Mouse (Mus musculus) heart, adult 18-20 months (tissue): Measurements from ENCODE around the gene Shroom1. TPM values are rescaled to one million over a fixed set of nuclear protein-coding genes. Genes with fewer than 3 reads are reported as not detected.
A peak's percentile ranks its signal among the peaks of the same experiment; 100 is the strongest.

Experiments
- DNase-seq, 2 experiments: peaks; one replicate each; pipeline ENCODE4 v3.0.0; 2021 to 2022; ENCODE audit warnings: mixed read lengths in 1 of 2
- microRNA-seq, 2 experiments: library from miRNA; unstranded; fragments of <30 nt; microRNA quantifications; one replicate each; pipeline ENCODE4 v1.2.0; 2022
- total RNA-seq, 2 experiments: library from RNA; stranded (reverse); gene quantifications; 2 replicates each; pipeline ENCODE4 v1.2.3; 2021

Shroom1 gene
- total RNA-seq, 2 experiments from 2014 or later = 0.30 to 0.57 TPM

DNA sequence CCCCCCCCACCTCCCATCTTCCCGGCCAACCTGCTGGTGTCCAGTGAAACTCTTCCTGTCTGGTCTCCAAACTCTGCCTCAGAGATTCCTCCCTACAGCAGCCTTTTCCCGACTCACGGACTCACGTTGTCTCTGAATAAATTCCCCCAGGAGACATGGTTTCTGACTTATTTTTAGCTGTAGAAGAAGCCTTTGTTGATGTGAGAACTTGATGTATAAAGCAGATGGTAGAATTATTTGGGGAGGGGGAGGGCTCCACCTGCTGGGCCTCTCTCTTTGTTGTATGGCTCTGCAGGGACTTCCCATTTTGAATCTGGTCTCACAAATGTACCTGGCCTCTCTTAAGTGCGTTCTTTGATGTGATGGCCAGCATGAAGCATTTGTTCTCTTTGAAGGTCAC lies 53.3 kb downstream of the Shroom1 start:
- DNase-seq = peak in 1 of 2 experiments; percentile 43

DNA sequence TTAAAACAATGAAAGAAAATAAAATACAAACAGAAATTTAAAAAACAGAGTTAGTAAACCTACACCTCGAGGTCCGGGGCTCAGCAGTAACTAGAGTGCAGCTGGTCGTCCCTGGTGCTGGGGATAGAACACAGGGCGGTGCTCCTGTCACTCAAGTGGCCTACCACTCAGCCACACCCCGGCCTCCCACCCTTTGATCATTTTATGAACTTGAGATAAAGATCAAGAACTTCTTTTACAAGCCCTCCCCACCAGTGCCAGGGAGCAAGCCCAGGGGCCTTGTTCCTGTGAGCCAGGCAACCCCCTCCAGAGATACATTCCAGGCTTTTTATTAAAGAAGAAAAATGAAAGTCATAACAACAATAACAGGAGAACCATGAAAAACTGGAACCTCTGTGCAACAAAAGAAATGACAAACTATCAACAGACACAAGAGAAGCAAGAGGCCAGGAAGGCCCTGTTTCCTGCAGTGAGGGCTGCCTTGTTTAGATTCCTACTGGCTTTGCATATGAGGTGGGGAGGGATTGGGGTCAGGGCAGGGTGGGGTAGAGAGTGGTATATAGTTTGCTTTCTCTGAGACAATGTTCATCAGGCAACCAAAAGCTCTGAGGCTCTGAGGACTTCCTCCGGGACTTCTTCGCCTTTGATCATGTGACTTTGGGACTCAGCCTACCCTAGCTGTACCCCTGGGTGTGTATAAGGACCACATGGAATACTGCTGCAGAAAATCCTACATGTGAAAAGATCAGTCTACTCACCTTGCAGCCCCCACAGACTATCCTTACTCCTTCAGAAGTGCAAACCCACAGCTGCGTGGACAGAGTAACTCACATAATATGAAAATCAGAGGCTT lies 60.0 kb downstream of the Shroom1 start:
- DNase-seq = no peak

Small RNAs within 50 kb of the gene (microRNA-seq; reads per million reads assigned to microRNA genes)
- 0 to 0.76 reads per million in 2 experiments for gene Mir6920

Other genes with a start within 250 kb of the Shroom1 start
- 100 to 1,000 TPM; 121 to 131 TPM for gene Hspa4, start 156.7 kb upstream of the Shroom1 start, total RNA-seq
- gene Zcchc10, start 132.5 kb upstream of the Shroom1 start, total RNA-seq = 1 to 10 TPM; 6.1 to 6.6 TPM
- gene Aff4, start 106.4 kb upstream of the Shroom1 start, total RNA-seq = 10 to 100 TPM; 50.8 to 83.3 TPM
- gene Leap2, start 34.0 kb upstream of the Shroom1 start, total RNA-seq = not detected
- gene Uqcrq, start 26.4 kb upstream of the Shroom1 start, total RNA-seq = 1,000 to 10,000 TPM; 2,590 to 2,622 TPM
- under 1 TPM; 0.52 to 0.80 TPM for gene Gdf9, start 26.2 kb upstream of the Shroom1 start, total RNA-seq
- gene Gm10447, start 95 bp upstream of the Shroom1 start, total RNA-seq = not detected
- gene Gm9837, start 13.3 kb downstream of the Shroom1 start, total RNA-seq = not detected
- not detected for gene Gm9945, start 23.0 kb downstream of the Shroom1 start, total RNA-seq
- under 1 TPM; 0.28 to 0.30 TPM for gene Sowaha, start 23.1 kb downstream of the Shroom1 start, total RNA-seq
- 10 to 100 TPM; 24.7 to 24.8 TPM for gene Sept8, start 62.1 kb downstream of the Shroom1 start, total RNA-seq
- 10 to 100 TPM in 1 of 2 experiments, 1 to 10 TPM in 1; 8.4 to 11.2 TPM for gene Kif3a, start 110.2 kb downstream of the Shroom1 start, total RNA-seq
- not detected for gene Il4, start 161.5 kb downstream of the Shroom1 start, total RNA-seq
- not detected for gene Il13, start 177.5 kb downstream of the Shroom1 start, total RNA-seq